Mouse (Mus musculus) forebrain, embryonic 10.5 days (tissue): Measurements from ENCODE around the gene Tmem98. TPM values are rescaled to one million over a fixed set of nuclear protein-coding genes. Genes with fewer than 3 reads are reported as not detected.

Source experiments
- DNase-seq: peaks from one replicate; pipeline ENCODE4 v3.0.0-alpha.2; 2017; ENCODE audit warnings: low spot score; ENCODE audit errors: extremely low spot score
- H3K27ac ChIP-seq: fragments of 300-500 bp; sonication (generic); 2 replicates; pipeline ENCODE4 v1.5.1; 2016; ENCODE audit warnings: mild to moderate bottlenecking
- H3K27me3 ChIP-seq: fragments of 300-500 bp; sonication (generic); 2 replicates; pipeline ENCODE4 v1.6.1; 2016; ENCODE audit warnings: mild to moderate bottlenecking; ENCODE audit not compliant: poor library complexity, severe bottlenecking
- H3K36me3 ChIP-seq: fragments of 300-500 bp; sonication (generic); replicated peaks from 2 replicates; pipeline ENCODE4 v1.6.1; 2016; ENCODE audit warnings: mild to moderate bottlenecking, moderate library complexity
- H3K4me1 ChIP-seq: fragments of 300-500 bp; sonication (generic); 2 replicates; pipeline ENCODE4 v1.6.1; 2016
- H3K4me3 ChIP-seq: fragments of 300-500 bp; sonication (generic); 2 replicates; pipeline ENCODE4 v1.5.1; 2016; ENCODE audit warnings: mild to moderate bottlenecking, moderate library complexity
- H3K9me3 ChIP-seq: fragments of 300-500 bp; sonication (generic); 2 replicates; pipeline ENCODE4 v1.6.1; 2016; ENCODE audit warnings: mild to moderate bottlenecking, moderate library complexity
- WGBS: fragments of 180-500 bp; shearing (Covaris S2); methylation state at CpG from one replicate; pipeline ENCODE4 v1.1.7; 2016; 5-methylcytosine and 5-hydroxymethylcytosine counted together
- polyA plus RNA-seq: library from polyadenylated mRNA; unstranded; fragments of >200 nt; fragmentation: Nextera tagmentation; extraction: Ambion mirVana; gene quantifications from 2 replicates; pipeline ENCODE4 v1.2.1, GENCODE M21; 2016

Gene Tmem98
- polyA plus RNA-seq, 1 experiment from 2014 or later = 92.0 TPM

DNA sequence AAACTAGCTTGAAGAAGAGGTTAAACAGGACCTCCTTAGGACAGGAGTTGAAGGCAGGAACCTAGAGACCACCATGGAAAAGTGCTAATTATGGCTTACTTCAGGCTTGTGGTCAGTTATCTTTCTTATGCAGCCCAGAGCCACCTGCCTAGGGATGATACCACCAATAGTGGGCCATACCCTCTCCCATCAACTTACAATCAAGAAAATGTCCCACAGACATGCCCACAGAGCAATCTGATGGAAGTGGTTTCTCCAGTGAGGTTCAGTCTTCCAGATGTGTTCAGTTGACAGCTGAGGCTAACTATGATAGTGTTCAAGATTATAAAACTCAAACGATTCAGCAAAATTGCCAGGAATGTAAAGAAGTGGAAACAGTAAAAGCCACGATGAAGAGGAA lies 33.5 kb downstream of the Tmem98 start:
- Histone ChIP-seq H3K9me3 (no peaks in the 10 kb centered on the region), H3K27me3 (no peaks in the 10 kb centered on the region), H3K27ac (no peak overlapping the region), H3K4me3 (no peak overlapping the region), H3K4me1 (peaks cover 6% of the 10 kb centered on the region), H3K36me3 (no peaks in the 10 kb centered on the region)
- 88% methylated on average over 2 of the region's 2 CpGs for WGBS
- DNase-seq = no peak

DNA sequence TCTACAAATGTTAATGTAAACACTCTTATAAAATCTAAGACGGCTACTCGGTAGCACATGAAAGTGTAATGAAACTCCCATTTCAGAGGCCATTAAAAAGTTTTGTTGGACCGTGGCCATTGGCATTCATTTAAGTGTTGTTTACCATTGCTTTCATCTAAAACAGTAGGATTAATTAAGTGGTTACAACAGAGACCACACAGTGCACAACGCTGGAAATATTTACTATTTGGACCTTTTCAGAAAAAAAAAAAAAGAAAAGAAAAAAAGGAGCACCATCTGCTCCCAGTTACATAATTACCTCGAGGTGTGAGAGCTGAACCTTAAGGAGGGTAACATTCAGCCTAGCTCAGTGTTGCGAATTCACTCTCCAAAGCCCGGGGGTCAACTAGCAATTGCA lies 35.5 kb downstream of the Tmem98 start:
- WGBS = 67% methylated on average over 7 of the region's 7 CpGs
- DNase-seq = no peak
- no peaks in the 10 kb centered on the region for H3K36me3 ChIP-seq
- no peak overlapping the region for H3K4me3 ChIP-seq
- peaks cover 6% of the 10 kb centered on the region for H3K4me1 ChIP-seq
- H3K27me3 ChIP-seq = no peaks in the 10 kb centered on the region
- no peaks in the 10 kb centered on the region for H3K9me3 ChIP-seq
- no peak overlapping the region for H3K27ac ChIP-seq

DNA sequence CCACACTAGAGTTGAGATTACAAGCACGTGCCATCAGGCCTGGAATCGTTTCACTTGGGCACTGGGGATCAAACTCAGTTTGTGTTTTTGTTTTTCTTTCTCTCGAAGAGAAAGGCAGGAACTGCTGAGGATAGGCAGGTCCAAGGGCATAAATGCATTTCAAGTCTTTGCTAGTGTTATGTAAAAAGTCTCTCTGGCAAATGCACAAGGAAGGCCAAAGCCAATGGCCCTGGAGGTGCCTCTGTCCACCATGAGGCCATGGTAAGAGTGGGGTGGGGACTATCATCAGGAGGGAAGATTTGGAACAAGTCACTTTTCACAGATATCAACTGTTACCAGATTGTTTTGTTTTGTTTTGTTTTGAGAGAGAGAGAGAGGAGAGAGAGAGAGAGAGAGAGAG lies 36.1 kb downstream of the Tmem98 start:
- Histone ChIP-seq H3K27ac (no peak overlapping the region), H3K9me3 (no peaks in the 10 kb centered on the region), H3K36me3 (no peaks in the 10 kb centered on the region), H3K27me3 (no peaks in the 10 kb centered on the region), H3K4me1 (peaks cover 6% of the 10 kb centered on the region), H3K4me3 (no peak overlapping the region)
- WGBS = 67% methylated on average over 3 of the region's 3 CpGs
- DNase-seq = no peak

DNA sequence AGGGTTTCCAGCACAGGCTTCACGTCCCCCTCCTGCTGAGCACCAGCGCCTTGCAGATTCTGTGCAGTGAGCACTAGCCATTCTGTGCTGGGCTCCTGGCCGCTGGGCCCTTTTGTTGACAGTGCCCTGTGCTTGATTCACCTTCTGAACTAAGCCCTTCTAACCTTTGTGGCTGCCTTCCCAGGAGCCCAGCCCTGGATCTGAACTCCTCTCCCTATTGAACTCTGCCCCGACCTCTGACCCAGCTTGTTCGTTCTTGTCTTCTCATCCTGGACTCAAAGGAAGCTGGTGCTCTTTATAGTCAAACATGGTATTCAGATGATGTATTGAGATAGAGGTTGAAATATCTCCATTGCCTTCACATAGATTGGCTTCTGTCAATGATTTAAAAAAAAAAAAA lies 38.2 kb downstream of the Tmem98 start:
- Histone ChIP-seq H3K4me3 (no peak overlapping the region), H3K27ac (no peak overlapping the region), H3K9me3 (no peaks in the 10 kb centered on the region), H3K27me3 (no peaks in the 10 kb centered on the region), H3K4me1 (peaks cover 12% of the 10 kb centered on the region), H3K36me3 (no peaks in the 10 kb centered on the region)
- DNase-seq = no peak
- WGBS = 51% methylated on average over 5 of the region's 5 CpGs

DNA sequence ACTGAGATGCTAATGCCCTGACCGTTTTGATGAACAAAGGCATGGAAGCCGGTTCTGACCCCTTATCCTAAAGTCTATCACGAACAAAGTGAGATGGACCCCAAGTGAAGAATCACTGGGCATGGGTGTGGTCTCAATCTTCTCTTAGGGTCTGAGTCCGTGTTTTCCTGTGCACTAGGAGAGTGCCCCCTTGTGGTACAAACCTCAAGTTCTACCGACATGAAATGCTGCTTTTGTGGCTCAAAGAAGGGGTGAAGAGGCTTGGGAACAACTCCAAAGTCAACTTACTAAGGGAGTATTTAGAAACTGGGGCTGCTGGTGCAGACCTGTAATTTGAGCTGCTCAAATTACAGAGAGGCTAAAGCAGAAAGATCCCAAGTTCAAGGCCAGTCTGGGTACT lies 41.9 kb downstream of the Tmem98 start:
- H3K36me3 ChIP-seq = no peaks in the 10 kb centered on the region
- DNase-seq = no peak
- 49% methylated on average over 5 of the region's 5 CpGs for WGBS
- H3K4me3 ChIP-seq = no peak overlapping the region
- no peaks in the 10 kb centered on the region; the same call in 1 of the 2 replicates for H3K27me3 ChIP-seq
- peaks cover 14% of the 10 kb centered on the region for H3K4me1 ChIP-seq
- H3K9me3 ChIP-seq = no peaks in the 10 kb centered on the region
- no peak overlapping the region for H3K27ac ChIP-seq

DNA sequence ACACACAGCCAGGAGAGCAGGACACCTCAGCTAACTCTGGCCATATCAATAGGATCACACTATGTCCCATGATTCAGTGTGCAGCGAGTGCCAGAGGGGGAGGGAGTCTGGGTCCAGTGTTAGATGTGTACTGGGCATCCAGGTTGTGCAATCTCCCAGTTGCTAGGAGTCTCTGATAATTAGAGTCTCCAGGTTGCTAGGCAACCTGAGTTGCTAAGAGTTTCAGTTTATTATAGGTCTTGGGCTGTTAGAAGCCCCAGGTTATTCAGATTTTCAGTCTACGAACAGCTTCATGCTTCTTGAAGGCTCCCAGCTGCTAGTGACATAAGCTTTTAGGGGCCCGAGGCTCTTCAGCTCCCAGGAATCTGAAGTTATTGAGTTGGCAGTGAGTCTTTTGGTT lies 43.0 kb downstream of the Tmem98 start:
- H3K9me3 ChIP-seq = no peaks in the 10 kb centered on the region
- H3K27me3 ChIP-seq = no peaks in the 10 kb centered on the region; the same call in 1 of the 2 replicates
- 75% methylated on average over 3 of the region's 3 CpGs for WGBS
- H3K27ac ChIP-seq = no peak overlapping the region
- H3K36me3 ChIP-seq = no peaks in the 10 kb centered on the region
- no peak for DNase-seq
- H3K4me1 ChIP-seq = peaks cover 11% of the 10 kb centered on the region
- H3K4me3 ChIP-seq = no peak overlapping the region

- 90% methylated on average over 11 of the region's 11 CpGs for WGBS
Measured at GRCm38 (mm10) chr11:80854430-80854829, 44.5 kb downstream of the Tmem98 start.

GRCm38 (mm10) chr11:80854908-80855307 lies 44.9 kb downstream of the Tmem98 start:
- 78% methylated on average over 7 of the region's 7 CpGs for WGBS
- DNase-seq = no peak

More at GRCm38 (mm10) chr11:80854430-80854829, 44.5 kb downstream of the Tmem98 start:
- no peak for DNase-seq
- H3K36me3 ChIP-seq = no peaks in the 10 kb centered on the region
- H3K27ac ChIP-seq = no peak overlapping the region
- H3K27me3 ChIP-seq = peaks cover 4% of the 10 kb centered on the region; the same call in 1 of the 2 replicates
- H3K4me1 ChIP-seq = peaks cover 9% of the 10 kb centered on the region
- H3K4me3 ChIP-seq = no peak overlapping the region
- H3K9me3 ChIP-seq = no peaks in the 10 kb centered on the region

DNA sequence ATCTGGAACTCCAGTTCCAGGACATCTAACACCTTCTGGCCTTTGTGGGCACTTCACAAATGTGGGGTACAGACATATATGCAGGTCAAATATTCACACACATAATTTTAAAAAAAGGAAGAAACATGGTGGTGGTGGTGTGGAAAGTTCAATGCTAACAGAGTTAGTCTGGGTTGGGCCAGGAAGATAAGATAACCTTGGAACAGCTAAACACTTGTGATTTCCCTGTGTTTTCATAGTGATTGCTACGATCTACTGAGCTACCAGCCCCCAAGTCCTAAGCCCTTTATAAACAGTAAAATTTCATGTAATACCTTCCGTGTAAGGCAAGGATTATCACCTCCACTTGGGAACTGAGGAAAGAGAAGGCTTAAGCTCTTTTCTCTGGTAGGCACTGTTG lies 46.9 kb downstream of the Tmem98 start:
- Histone ChIP-seq H3K36me3 (no peaks in the 10 kb centered on the region), H3K9me3 (no peaks in the 10 kb centered on the region), H3K4me3 (no peak overlapping the region), H3K4me1 (peaks cover 9% of the 10 kb centered on the region), H3K27ac (no peak overlapping the region), H3K27me3 (peaks cover 8% of the 10 kb centered on the region; the same call in 1 of the 2 replicates)
- no peak for DNase-seq
- WGBS = 82% methylated on average over 2 of the region's 2 CpGs

More at GRCm38 (mm10) chr11:80854908-80855307, 44.9 kb downstream of the Tmem98 start:
- H3K4me1 ChIP-seq = peaks cover 9% of the 10 kb centered on the region
- H3K27me3 ChIP-seq = peaks cover 8% of the 10 kb centered on the region; the same call in 1 of the 2 replicates
- H3K36me3 ChIP-seq = no peaks in the 10 kb centered on the region
- no peak overlapping the region for H3K4me3 ChIP-seq
- no peak overlapping the region for H3K27ac ChIP-seq
- H3K9me3 ChIP-seq = no peaks in the 10 kb centered on the region

GRCm38 (mm10) chr11:80858065-80858464 lies 48.1 kb downstream of the Tmem98 start, which contains the start of gene Spaca3:
TSS of gene Spaca3 (plus strand) at chr11:80858365.
- Histone ChIP-seq H3K9me3 (no peaks in the 10 kb centered on the region), H3K4me1 (peaks cover 3% of the 10 kb centered on the region), H3K27ac (no peak within 1 kb of the TSS), H3K36me3 (no peaks in the 10 kb centered on the region), H3K4me3 (no peak within 1 kb of the TSS), H3K27me3 (peaks cover 8% of the 10 kb centered on the region; the same call in 1 of the 2 replicates)
- no peak for DNase-seq
- WGBS = 87% methylated on average over 10 of the region's 10 CpGs

- 94% methylated on average over 7 of the region's 7 CpGs for WGBS
- Histone ChIP-seq H3K27ac (no peak overlapping the region), H3K36me3 (no peaks in the 10 kb centered on the region), H3K4me1 (no peaks in the 10 kb centered on the region), H3K4me3 (no peak overlapping the region), H3K9me3 (no peaks in the 10 kb centered on the region), H3K27me3 (peaks cover 8% of the 10 kb centered on the region; the same call in 1 of the 2 replicates)
- no peak for DNase-seq
Measured at GRCm38 (mm10) chr11:80862941-80863340, 53.0 kb downstream of the Tmem98 start.

DNA sequence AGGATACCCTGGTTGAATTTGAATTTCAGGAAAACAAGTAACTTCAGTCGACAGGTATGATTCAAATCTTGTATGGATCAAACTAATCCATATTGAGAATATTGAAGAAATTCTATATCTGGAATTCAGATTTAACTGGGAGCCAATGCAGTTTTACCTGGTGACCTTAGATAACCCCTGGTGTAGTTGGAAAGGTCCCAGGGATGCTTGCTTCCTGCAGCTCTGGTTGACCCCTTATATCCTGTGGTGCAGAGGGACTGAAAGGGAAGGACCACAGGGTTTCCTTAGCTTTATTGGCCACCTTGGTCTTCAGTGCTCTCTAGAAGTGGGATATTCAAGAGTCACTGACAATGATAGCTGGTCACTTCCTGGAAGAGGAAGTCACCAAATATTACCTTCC lies 58.1 kb downstream of the Tmem98 start:
- Histone ChIP-seq H3K36me3 (no peaks in the 10 kb centered on the region), H3K4me1 (no peaks in the 10 kb centered on the region)
- DNase-seq = no peak

More for the DNA sequence above, 58.1 kb downstream of the Tmem98 start:
- Histone ChIP-seq H3K9me3 (no peaks in the 10 kb centered on the region), H3K4me3 (no peak overlapping the region), H3K27ac (no peak overlapping the region), H3K27me3 (no peaks in the 10 kb centered on the region)
- WGBS = 93% methylated on average over 1 of the region's 1 CpGs
